Mouse (Mus musculus) megakaryocyte, embryonic 14.5 days (primary cell): ENCODE data around the gene Tgfbr3.

Experiments used
- FLI1 ChIP-seq: IDR thresholded peaks from 2 replicates; pipeline ENCODE4 v1.6.1; 2012; ENCODE audit warnings: low read length, inconsistent platforms, mixed read lengths
- GATA1 ChIP-seq: IDR thresholded peaks from 3 replicates; pipeline ENCODE4 v1.6.1; 2012; ENCODE audit warnings: mixed read lengths, low read length, inconsistent platforms, borderline replicate concordance

DNA sequence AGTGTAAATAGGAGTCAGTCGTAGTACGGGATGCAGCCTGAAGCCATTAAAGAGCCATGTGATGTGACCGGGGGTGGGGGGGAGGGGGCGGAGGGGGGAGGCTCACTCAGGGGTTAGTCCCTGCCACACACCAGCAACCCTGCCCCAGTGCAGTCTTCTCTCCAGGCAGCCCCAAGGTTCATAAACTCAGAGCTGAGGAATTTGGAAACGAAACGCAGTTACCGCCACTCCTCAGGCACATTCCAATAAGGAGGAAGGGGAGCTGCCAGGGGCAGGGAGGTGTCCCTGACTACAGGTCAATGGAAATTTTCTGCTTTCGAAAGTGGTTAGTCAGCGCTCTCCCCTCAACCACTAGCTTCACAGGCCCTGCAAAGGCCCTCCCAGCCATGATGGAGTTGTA, 132.0 kb downstream of the Tgfbr3 start:
- no peak for TF ChIP-seq GATA1
- no peak for TF ChIP-seq FLI1
